Mouse (Mus musculus): ENCODE measurements around the gene Kcns3.

- no peak for TF ChIP-seq CTCF (IDR thresholded peaks at IDR 0.05; ENCODE audit: extremely low read depth, insufficient read length, insufficient replicate concordance, low read depth, low read length)
- TF ChIP-seq POLR2A (IDR thresholded peaks at IDR 0.05; ENCODE audit: low read depth, low read length): no peak
These were observed 26.8 kb upstream of the Kcns3 start for GRCm38 (mm10) chr12:11177408-11178394.

All from small intestine, adult 2 months (tissue).